In genomic region chr4:59360704-59361103, GRCm38 (mm10) we compare ENCODE assay signal across 9 mouse cellular contexts.
DNase-seq lines count a peak whose midpoint lies in the region; ATAC-seq and TF ChIP-seq lines count a peak whose summit lies in the region.
"Had no signal": no experiment of that assay in that cellular context is flagged by ENCODE, and none has a peak within 500 bp of the region (broad histone marks: within the 10 kb centered on the region; RNA-seq: fewer than 3 reads in every experiment).

No protein-coding gene starts in this region.

- intact Hi-C loops in heart, postnatal 10 days (cut with DNase I), result loop anchor here (1.0 to 5.0 kb wide), 2 partner anchors 209 to 407 kb away; no protein-coding TSS in a partner anchor

- TF ChIP-seq RAD21 in CH12.LX (IDR thresholded peaks at IDR 0.05; ENCODE audit: low read depth, low read length), result peak; percentile 96

- H3K79me2 ChIP-seq in CH12.LX (replicated peaks; ENCODE audit: control insufficient read depth, extremely low read depth, insufficient read depth, poor library complexity, severe bottlenecking), result no peaks in the 10 kb centered on the region

- TF ChIP-seq POLR2A in CH12.LX (IDR thresholded peaks at IDR 0.05; ENCODE audit: low read depth, low read length), result no peak

- H3K4me3 ChIP-seq in CH12.LX (replicated peaks in 1 of 3; ENCODE audit: low read depth in 2 of 3, low read length in 2 of 3, poor library complexity in 1 of 3), result peak overlapping the region in 2 of 3 experiments; percentile 8 to 24
- H3K4me3 ChIP-seq in embryonic facial prominence, embryonic 13.5 days, result no peak overlapping the region
- H3K4me3 ChIP-seq: megakaryocyte, embryonic 14.5 days had no signal

- in situ Hi-C loops in CH12.LX (cut with MboI; ENCODE audit: low pct_ligation_motif_present, low pct_unique_long_range_greater_than_20kb, low sequenced_read_pairs), result loop anchor here (25.0 kb wide), 2 partner anchors 402 to 502 kb away; no protein-coding TSS in a partner anchor

- H3K27me3 ChIP-seq in CH12.LX (replicated peaks), result no peaks in the 10 kb centered on the region
- H3K27me3 ChIP-seq in embryonic facial prominence, embryonic 13.5 days, result no peaks in the 10 kb centered on the region
- H3K27me3 ChIP-seq: megakaryocyte, embryonic 14.5 days had no signal

- peak overlapping the region; percentile 39; the same call in 1 of the 2 replicates for H3K4me2 ChIP-seq in CH12.LX (ENCODE audit: insufficient read depth, low read depth, poor library complexity, severe bottlenecking)
- H3K4me2 ChIP-seq in embryonic facial prominence, embryonic 13.5 days, result peak overlapping the region; percentile 34

- peak; percentile 75 for DNase-seq in CH12.LX (ENCODE audit: extremely low read depth)
- peak; percentile 85 to 87 for DNase-seq in adrenal gland, postnatal 36 days
- DNase-seq in heart, postnatal 10 days, result peak; percentile 83 to 91
- peak; percentile 45 for DNase-seq in layer of hippocampus, adult 9-11 months
- DNase-seq in lung, postnatal 10 days, result peak; percentile 87
- DNase-seq in retina, embryonic 14.5 days (ENCODE audit: low spot score), result peak; percentile 89
- DNase-seq in thymus, postnatal 4 days, result peak; percentile 92

- no peak overlapping the region; the same call in 1 of the 2 replicates for H3K9ac ChIP-seq in CH12.LX (ENCODE audit: insufficient read depth, low read depth)
- peak overlapping the region; percentile 32; the same call in 1 of the 2 replicates for H3K9ac ChIP-seq in embryonic facial prominence, embryonic 13.5 days

- no peaks in the 10 kb centered on the region for H3K36me3 ChIP-seq in CH12.LX (replicated peaks in 1 of 2; ENCODE audit: control insufficient read depth in 1 of 2, insufficient read depth in 1 of 2, low read length in 1 of 2)
- no peaks in the 10 kb centered on the region for H3K36me3 ChIP-seq in embryonic facial prominence, embryonic 13.5 days

- TF ChIP-seq CTCF in CH12.LX (conservative IDR thresholded peaks at IDR 0.05 in 1 of 2, IDR thresholded peaks at IDR 0.05 in 1 of 2; ENCODE audit: low read depth in 2 of 2, low read length in 2 of 2), result peak; percentile 72 to 94

- no peaks in the 10 kb centered on the region for H3K9me3 ChIP-seq in CH12.LX (replicated peaks; ENCODE audit: low read length)
- H3K9me3 ChIP-seq in embryonic facial prominence, embryonic 13.5 days, result no peaks in the 10 kb centered on the region
- H3K9me3 ChIP-seq: megakaryocyte, embryonic 14.5 days had no signal

- dilution Hi-C loops in CH12.LX (cut with MboI; ENCODE audit: extremely low pct_ligation_motif_present, extremely low pct_unique_long_range_greater_than_20kb, low sequenced_read_pairs), result no loop called here

- 2% methylated on average over 15 of the region's 15 CpGs for WGBS in embryonic facial prominence, embryonic 13.5 days

- no peak overlapping the region for H3K27ac ChIP-seq in CH12.LX (ENCODE audit: insufficient read depth, low read depth)
- no peak overlapping the region for H3K27ac ChIP-seq in embryonic facial prominence, embryonic 13.5 days

- peaks cover 8 to 23% of the 10 kb centered on the region in 2 experiments for H3K4me1 ChIP-seq in CH12.LX (ENCODE audit: control insufficient read depth in 1 of 2, insufficient read depth in 2 of 2)
- H3K4me1 ChIP-seq in embryonic facial prominence, embryonic 13.5 days, result peaks cover 4% of the 10 kb centered on the region

- ATAC-seq in embryonic facial prominence, embryonic 13.5 days (ENCODE audit: insufficient number of reproducible peaks, insufficient read depth, low FRiP score, low TSS enrichment, low read depth), result no peak

- TF ChIP-seq EP300 in CH12.LX (IDR thresholded peaks at IDR 0.05; ENCODE audit: low read length), result no peak

TF ChIP-seq in CH12.LX, 34 proteins besides CTCF, POLR2A, EP300 and RAD21:
- TF ChIP-seq SMC3 (IDR thresholded peaks at IDR 0.05; ENCODE audit: low read depth, low read length), result peak; percentile 92
- 0 out of 2 replicates have a peak, but pooled peaks have one; percentile 48 for TF ChIP-seq IRF4 (IDR thresholded peaks at IDR 0.05; ENCODE audit: low read depth, low read length)
- TF ChIP-seq NRF1 (IDR thresholded peaks at IDR 0.05; ENCODE audit: low read depth, low read length), result no peak
- no peak for TF ChIP-seq TBP (conservative IDR thresholded peaks at IDR 0.05; ENCODE audit: low read depth, low read length)
